Mouse (Mus musculus): ENCODE data around the gene BC016579. TPM values are rescaled to one million over a fixed set of nuclear protein-coding genes. Genes with fewer than 3 reads are reported as not detected.

The BC016579 gene
- polyA plus RNA-seq, 1 experiment, result not detected

DNA sequence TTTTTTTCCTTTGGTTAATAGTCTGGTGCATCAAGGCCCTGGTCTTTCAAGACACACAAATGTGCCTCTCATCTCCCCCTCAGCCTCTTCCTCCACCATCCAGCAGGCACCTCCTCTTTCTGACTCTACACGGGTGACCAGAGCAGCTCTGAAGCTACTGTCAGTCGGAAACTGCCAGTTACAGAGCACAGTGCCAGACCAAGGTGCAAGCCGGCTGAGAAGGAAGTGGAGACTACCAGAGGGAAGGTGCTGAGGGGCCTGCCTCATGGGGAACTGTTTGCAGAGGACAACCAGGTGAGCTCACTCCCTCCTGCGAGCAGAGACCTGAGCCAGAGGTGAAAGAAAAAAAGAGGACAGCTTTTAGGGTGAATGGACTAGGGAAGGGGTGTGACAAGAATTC is 43.6 kb downstream of the BC016579 start, which contains the start of gene Gcsam:
Gene Gcsam (plus strand): TSS at position 114 of the 400 bp plus-strand sequence.
- Histone ChIP-seq H3K79me2 (ENCODE audit: control insufficient read depth, insufficient read depth) (no peaks in the 10 kb centered on the region), H3K79me3 (ENCODE audit: low read depth) (no peaks in the 10 kb centered on the region), H3ac (ENCODE audit: control insufficient read depth, insufficient read length, low read depth) (no peak within 1 kb of the TSS), H3K4me3 (ENCODE audit: insufficient read depth, poor library complexity, severe bottlenecking) (no peak within 1 kb of the TSS), H3K36me3 (ENCODE audit: control insufficient read depth, insufficient read depth) (no peaks in the 10 kb centered on the region), H3K27me3 (ENCODE audit: control insufficient read depth, insufficient read depth, insufficient read length) (peaks cover 4% of the 10 kb centered on the region)
- TF ChIP-seq MYOG (IDR thresholded peaks at IDR 0.05; ENCODE audit: control insufficient read depth, extremely low read depth, insufficient read length) (no peak), CTCF (IDR thresholded peaks at IDR 0.05; ENCODE audit: control insufficient read depth, insufficient read depth, insufficient read length) (no peak), USF1 (IDR thresholded peaks at IDR 0.05; ENCODE audit: low read depth) (no peak), MYOD1 (IDR thresholded peaks at IDR 0.05; ENCODE audit: control insufficient read depth, insufficient read length, low read depth) (no peak), FOSL1 (IDR thresholded peaks at IDR 0.05; ENCODE audit: insufficient read depth, low read length, poor library complexity, severe bottlenecking) (no peak), CEBPB (IDR thresholded peaks at IDR 0.05; ENCODE audit: low read depth) (no peak), MAX (IDR thresholded peaks at IDR 0.05) (no peak)

GRCm38 (mm10) chr16:45609300-45609699 is 44.6 kb downstream of the BC016579 start:
- Histone ChIP-seq H3K79me2 (ENCODE audit: control insufficient read depth, insufficient read depth) (no peaks in the 10 kb centered on the region), H3ac (ENCODE audit: control insufficient read depth, insufficient read length, low read depth) (no peak overlapping the region), H3K4me3 (ENCODE audit: insufficient read depth, poor library complexity, severe bottlenecking) (no peak overlapping the region), H3K36me3 (ENCODE audit: control insufficient read depth, insufficient read depth) (no peaks in the 10 kb centered on the region), H3K27me3 (ENCODE audit: control insufficient read depth, insufficient read depth, insufficient read length) (peaks cover 4% of the 10 kb centered on the region), H3K79me3 (ENCODE audit: low read depth) (no peaks in the 10 kb centered on the region)
- TF ChIP-seq MAX (IDR thresholded peaks at IDR 0.05) (no peak), MYOD1 (IDR thresholded peaks at IDR 0.05; ENCODE audit: control insufficient read depth, insufficient read length, low read depth) (no peak), FOSL1 (IDR thresholded peaks at IDR 0.05; ENCODE audit: insufficient read depth, low read length, poor library complexity, severe bottlenecking) (no peak), CTCF (IDR thresholded peaks at IDR 0.05; ENCODE audit: control insufficient read depth, insufficient read depth, insufficient read length) (no peak), CEBPB (IDR thresholded peaks at IDR 0.05; ENCODE audit: low read depth) (no peak), MYOG (IDR thresholded peaks at IDR 0.05; ENCODE audit: control insufficient read depth, extremely low read depth, insufficient read length) (no peak), USF1 (IDR thresholded peaks at IDR 0.05; ENCODE audit: low read depth) (no peak)

DNA sequence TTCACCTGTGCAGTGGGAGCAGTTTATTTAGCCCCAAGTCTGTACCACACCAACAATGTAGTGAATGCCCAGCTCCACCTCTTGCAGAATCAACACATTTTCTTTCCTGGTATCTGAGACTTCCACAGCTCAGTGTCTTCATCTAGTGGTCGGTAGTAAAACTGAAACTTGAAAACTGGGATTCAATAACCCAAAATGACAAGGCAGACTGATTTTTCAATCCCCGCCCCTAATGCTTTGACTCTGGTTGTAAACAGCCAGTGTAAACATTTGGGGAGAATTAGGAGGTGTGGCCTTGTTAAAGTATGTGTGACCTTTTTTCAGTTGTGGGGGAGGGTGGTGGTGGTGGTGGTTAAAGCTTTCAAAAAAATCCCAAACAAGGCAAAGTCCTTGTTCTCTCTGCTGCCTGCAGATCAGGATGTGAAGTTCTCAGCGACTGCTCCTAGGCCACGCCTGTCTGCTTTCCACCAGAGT is 45.4 kb downstream of the BC016579 start:
- Histone ChIP-seq H3K27me3 (ENCODE audit: control insufficient read depth, insufficient read depth, insufficient read length) (peaks cover 4% of the 10 kb centered on the region), H3K79me3 (ENCODE audit: low read depth) (no peaks in the 10 kb centered on the region), H3K36me3 (ENCODE audit: control insufficient read depth, insufficient read depth) (no peaks in the 10 kb centered on the region), H3ac (ENCODE audit: control insufficient read depth, insufficient read length, low read depth) (no peak overlapping the region), H3K79me2 (ENCODE audit: control insufficient read depth, insufficient read depth) (no peaks in the 10 kb centered on the region), H3K4me3 (ENCODE audit: insufficient read depth, poor library complexity, severe bottlenecking) (no peak overlapping the region)
- TF ChIP-seq MYOG (IDR thresholded peaks at IDR 0.05; ENCODE audit: control insufficient read depth, extremely low read depth, insufficient read length), result no peak
- TF ChIP-seq CTCF (IDR thresholded peaks at IDR 0.05; ENCODE audit: control insufficient read depth, insufficient read depth, insufficient read length), result no peak
- no peak for TF ChIP-seq CEBPB (IDR thresholded peaks at IDR 0.05; ENCODE audit: low read depth)
- no peak for TF ChIP-seq FOSL1 (IDR thresholded peaks at IDR 0.05; ENCODE audit: insufficient read depth, low read length, poor library complexity, severe bottlenecking)
- no peak for TF ChIP-seq USF1 (IDR thresholded peaks at IDR 0.05; ENCODE audit: low read depth)

- no peaks in the 10 kb centered on the region for H3K36me3 ChIP-seq (ENCODE audit: control insufficient read depth, insufficient read depth)
- no peak overlapping the region for H3K4me3 ChIP-seq (ENCODE audit: insufficient read depth, poor library complexity, severe bottlenecking)
- TF ChIP-seq MYOD1 (IDR thresholded peaks at IDR 0.05; ENCODE audit: control insufficient read depth, insufficient read length, low read depth), result no peak
- no peaks in the 10 kb centered on the region for H3K79me2 ChIP-seq (ENCODE audit: control insufficient read depth, insufficient read depth)
- no peak overlapping the region for H3ac ChIP-seq (ENCODE audit: control insufficient read depth, insufficient read length, low read depth)
- H3K27me3 ChIP-seq (ENCODE audit: control insufficient read depth, insufficient read depth, insufficient read length), result peaks cover 8% of the 10 kb centered on the region
- no peaks in the 10 kb centered on the region for H3K79me3 ChIP-seq (ENCODE audit: low read depth)
These were observed 58.4 kb downstream of the BC016579 start for GRCm38 (mm10) chr16:45595494-45595893.

- TF ChIP-seq MYOD1 (IDR thresholded peaks at IDR 0.05; ENCODE audit: control insufficient read depth, insufficient read length, low read depth) (no peak), FOSL1 (IDR thresholded peaks at IDR 0.05; ENCODE audit: insufficient read depth, low read length, poor library complexity, severe bottlenecking) (no peak), CEBPB (IDR thresholded peaks at IDR 0.05; ENCODE audit: low read depth) (no peak), MAX (IDR thresholded peaks at IDR 0.05) (no peak), MYOG (IDR thresholded peaks at IDR 0.05; ENCODE audit: control insufficient read depth, extremely low read depth, insufficient read length) (no peak), USF1 (IDR thresholded peaks at IDR 0.05; ENCODE audit: low read depth) (no peak), CTCF (IDR thresholded peaks at IDR 0.05; ENCODE audit: control insufficient read depth, insufficient read depth, insufficient read length) (no peak)
These were observed 60.2 kb downstream of the BC016579 start for GRCm38 (mm10) chr16:45593656-45594055.

GRCm38 (mm10) chr16:45582512-45582911 is 71.4 kb downstream of the BC016579 start:
- H3K27me3 ChIP-seq (ENCODE audit: control insufficient read depth, insufficient read depth, insufficient read length), result no peaks in the 10 kb centered on the region
- H3K4me3 ChIP-seq (ENCODE audit: insufficient read depth, poor library complexity, severe bottlenecking), result no peak overlapping the region
- TF ChIP-seq CEBPB (IDR thresholded peaks at IDR 0.05; ENCODE audit: low read depth) (no peak), MYOD1 (IDR thresholded peaks at IDR 0.05; ENCODE audit: control insufficient read depth, insufficient read length, low read depth) (no peak), FOSL1 (IDR thresholded peaks at IDR 0.05; ENCODE audit: insufficient read depth, low read length, poor library complexity, severe bottlenecking) (no peak), MYOG (IDR thresholded peaks at IDR 0.05; ENCODE audit: control insufficient read depth, extremely low read depth, insufficient read length) (no peak), CTCF (IDR thresholded peaks at IDR 0.05; ENCODE audit: control insufficient read depth, insufficient read depth, insufficient read length) (no peak), USF1 (IDR thresholded peaks at IDR 0.05; ENCODE audit: low read depth) (no peak), MAX (IDR thresholded peaks at IDR 0.05) (no peak)
- H3K36me3 ChIP-seq (ENCODE audit: control insufficient read depth, insufficient read depth), result no peaks in the 10 kb centered on the region
- no peaks in the 10 kb centered on the region for H3K79me2 ChIP-seq (ENCODE audit: control insufficient read depth, insufficient read depth)
- no peaks in the 10 kb centered on the region for H3K79me3 ChIP-seq (ENCODE audit: low read depth)
- no peak overlapping the region for H3ac ChIP-seq (ENCODE audit: control insufficient read depth, insufficient read length, low read depth)

More at GRCm38 (mm10) chr16:45593656-45594055, 60.2 kb downstream of the BC016579 start:
- Histone ChIP-seq H3ac (ENCODE audit: control insufficient read depth, insufficient read length, low read depth) (no peak overlapping the region), H3K36me3 (ENCODE audit: control insufficient read depth, insufficient read depth) (no peaks in the 10 kb centered on the region), H3K79me3 (ENCODE audit: low read depth) (no peaks in the 10 kb centered on the region), H3K4me3 (ENCODE audit: insufficient read depth, poor library complexity, severe bottlenecking) (no peak overlapping the region), H3K79me2 (ENCODE audit: control insufficient read depth, insufficient read depth) (no peaks in the 10 kb centered on the region), H3K27me3 (ENCODE audit: control insufficient read depth, insufficient read depth, insufficient read length) (no peaks in the 10 kb centered on the region)

All from C2C12 (cell line).